8 mouse cellular contexts compared by ENCODE assay signal in genomic region chr11:7213501-7214341, GRCm38 (mm10). TPM values are rescaled to one million over a fixed set of nuclear protein-coding genes. Genes with fewer than 3 reads are reported as not detected.
A peak's percentile ranks its signal among the peaks of the same experiment; 100 is the strongest.
DNase-seq lines count a peak whose midpoint lies in the region; ATAC-seq and TF ChIP-seq lines count a peak whose summit lies in the region.

TSS of gene Igfbp3 (minus strand) at chr11:7213923.

- under 1% methylated on average over 85 of the region's 104 CpGs for WGBS in lung, embryonic 15.5 days
- WGBS in intestine, embryonic 15.5 days, result under 1% methylated on average over 102 of the region's 104 CpGs
- WGBS in midbrain, postnatal 0 days, result under 1% methylated on average over 65 of the region's 104 CpGs

- no peaks in the 10 kb centered on the region for H3K36me3 ChIP-seq in lung, embryonic 15.5 days
- H3K36me3 ChIP-seq in intestine, embryonic 15.5 days, result no peaks in the 10 kb centered on the region
- no peaks in the 10 kb centered on the region for H3K36me3 ChIP-seq in midbrain, postnatal 0 days (ENCODE audit: insufficient read depth, low read length)

- peak within 1 kb of the TSS; percentile 30; the same call in 1 of the 2 replicates for H3K9ac ChIP-seq in lung, embryonic 15.5 days
- H3K9ac ChIP-seq in intestine, embryonic 15.5 days, result peak within 1 kb of the TSS; percentile 40
- peak within 1 kb of the TSS; percentile 83 for H3K9ac ChIP-seq in midbrain, postnatal 0 days (replicated peaks; ENCODE audit: low read length, poor library complexity, severe bottlenecking)

- H3K4me3 ChIP-seq in lung, embryonic 15.5 days, result peak within 1 kb of the TSS; percentile 57
- peak within 1 kb of the TSS; percentile 58 for H3K4me3 ChIP-seq in intestine, embryonic 15.5 days (replicated peaks)
- peak within 1 kb of the TSS; percentile 72 for H3K4me3 ChIP-seq in midbrain, postnatal 0 days (ENCODE audit: low read depth, low read length)

- H3K27ac ChIP-seq in lung, embryonic 15.5 days, result no peak within 1 kb of the TSS
- no peak within 1 kb of the TSS for H3K27ac ChIP-seq in intestine, embryonic 15.5 days
- peak within 1 kb of the TSS; percentile 88 for H3K27ac ChIP-seq in midbrain, postnatal 0 days (ENCODE audit: low read depth, low read length)

- DNase-seq in lung, postnatal 36 days, result no peak
- peak; percentile 71 for DNase-seq in embryo, embryonic 10.5 days (ENCODE audit: low spot score)
- peak; percentile 55 to 76 for DNase-seq in gastrocnemius, postnatal 4 days (ENCODE audit: low spot score in 2 of 2)
- peak; percentile 75 for DNase-seq in left cerebral cortex, postnatal 4 days
- peak; percentile 86 for DNase-seq in midbrain, postnatal 0 days (ENCODE audit: low spot score)
- peak; percentile 25 for DNase-seq in urinary bladder, postnatal 25 days (ENCODE audit: low spot score)

- H3K4me2 ChIP-seq in lung, embryonic 15.5 days, result peak within 1 kb of the TSS; percentile 97
- peak within 1 kb of the TSS; percentile 96 for H3K4me2 ChIP-seq in intestine, embryonic 15.5 days (replicated peaks)
- H3K4me2 ChIP-seq in midbrain, postnatal 0 days (ENCODE audit: low read depth, low read length, poor library complexity, severe bottlenecking), result peak within 1 kb of the TSS; percentile 75

- H3K9me3 ChIP-seq in lung, embryonic 15.5 days, result no peaks in the 10 kb centered on the region
- H3K9me3 ChIP-seq in intestine, embryonic 15.5 days, result no peaks in the 10 kb centered on the region
- H3K9me3 ChIP-seq in midbrain, postnatal 0 days (ENCODE audit: low read length), result no peaks in the 10 kb centered on the region

- peaks cover 30% of the 10 kb centered on the region for H3K4me1 ChIP-seq in lung, embryonic 15.5 days
- H3K4me1 ChIP-seq in intestine, embryonic 15.5 days (replicated peaks), result peaks cover 17% of the 10 kb centered on the region
- no peaks in the 10 kb centered on the region for H3K4me1 ChIP-seq in midbrain, postnatal 0 days (ENCODE audit: insufficient read depth, low read length)

- TF ChIP-seq CTCF in midbrain, postnatal 0 days (IDR thresholded peaks at IDR 0.05), result no peak

- H3K27me3 ChIP-seq in lung, embryonic 15.5 days, result peaks cover 38% of the 10 kb centered on the region
- H3K27me3 ChIP-seq in intestine, embryonic 15.5 days (replicated peaks), result peaks cover 34% of the 10 kb centered on the region
- 0 out of 2 replicates have a peak, but pooled peaks cover 4% of the 10 kb centered on the region for H3K27me3 ChIP-seq in midbrain, postnatal 0 days (ENCODE audit: insufficient read depth, low read length)

- peak; percentile 76 for ATAC-seq in lung, embryonic 15.5 days (ENCODE audit: borderline replicate concordance, extremely low read depth, low FRiP score, low TSS enrichment)
- peak; percentile 88 for ATAC-seq in intestine, embryonic 15.5 days
- peak; percentile 93 for ATAC-seq in midbrain, postnatal 0 days (ENCODE audit: low FRiP score)

- intact Hi-C loops in left cerebral cortex, postnatal 4 days (cut with DNase I), result loop anchor here (2.0 to 5.0 kb wide), 5 partner anchors 124 to 1194 kb away; no protein-coding TSS in a partner anchor

RNA-seq across cellular contexts. Expression of gene Igfbp3, which starts in this region (rescaled TPM):
- polyA plus RNA-seq in lung, embryonic 15.5 days (2015; fragmentation: Nextera tagmentation; extraction: Ambion mirVana), result 12.9 and 15.9 TPM in 2 replicates
- total RNA-seq in gastrocnemius, postnatal 4 days (2021), result 100 to 1,000 TPM; 149 to 168 TPM
- 41.4 and 46.0 TPM in 2 replicates for polyA plus RNA-seq in intestine, embryonic 15.5 days (2015; fragmentation: Nextera tagmentation; extraction: Ambion mirVana)
- total RNA-seq in left cerebral cortex, postnatal 4 days (2021), result 10 to 100 TPM; 20.6 to 21.3 TPM
- 33.6 and 38.0 TPM in 2 replicates for total RNA-seq in midbrain, postnatal 0 days (2014; rRNA removed)
- 19.4 and 21.0 TPM in 2 replicates for polyA plus RNA-seq in midbrain, postnatal 0 days (2015; fragmentation: Nextera tagmentation; extraction: Ambion mirVana)

Comparison
In these comparisons a context has a peak if more than half of its experiments do, and no peak if none do; other contexts are left out.
1. H3K9ac ChIP-seq: peak in every context shown above with its lines; median percentile 83 in midbrain, postnatal 0 days; 40 in intestine, embryonic 15.5 days; 30 in lung, embryonic 15.5 days.